In genomic region chr11:4232644-4233043, GRCm38 (mm10) we compare ENCODE assay signal across 18 mouse cellular contexts. TPM values are rescaled to one million over a fixed set of nuclear protein-coding genes. Genes with fewer than 3 reads are reported as not detected.
DNase-seq lines count a peak whose midpoint lies in the region; ATAC-seq and TF ChIP-seq lines count a peak whose summit lies in the region.
"Had no signal": no experiment of that assay in that cellular context is flagged by ENCODE, and none has a peak within 500 bp of the region (broad histone marks: within the 10 kb centered on the region; RNA-seq: fewer than 3 reads in every experiment).

No protein-coding gene starts in this region.

- no peaks in the 10 kb centered on the region for H3K9me3 ChIP-seq in heart, embryonic 12.5 days (replicated peaks)
- no peaks in the 10 kb centered on the region for H3K9me3 ChIP-seq in liver, embryonic 16.5 days (replicated peaks; ENCODE audit: control insufficient read depth, low read length)
- H3K9me3 ChIP-seq in stomach, postnatal 0 days (ENCODE audit: control insufficient read depth, low read length), result no peaks in the 10 kb centered on the region
- H3K9me3 ChIP-seq: G1E had no signal

- no peak overlapping the region for H3K27ac ChIP-seq in heart, embryonic 12.5 days (ENCODE audit: poor library complexity, severe bottlenecking)
- H3K27ac ChIP-seq in liver, embryonic 16.5 days (ENCODE audit: low read length), result 0 out of 2 replicates have a peak overlapping the region, but pooled peaks have one; percentile 14
- no peak overlapping the region for H3K27ac ChIP-seq in stomach, postnatal 0 days (replicated peaks)
- no peak overlapping the region for H3K27ac ChIP-seq in left cerebral cortex, adult 2 months

- no peak for TF ChIP-seq CTCF in stomach, postnatal 0 days (IDR thresholded peaks at IDR 0.05; ENCODE audit: low read depth)
- TF ChIP-seq CTCF in left cerebral cortex, adult 2 months (IDR thresholded peaks at IDR 0.05), result no peak

- DNase-seq in heart, postnatal 25 days (ENCODE audit: low spot score), result no peak
- DNase-seq in lung, postnatal 4 days, result peak; percentile 54 to 55
- no peak for DNase-seq in lung, postnatal 14 days
- no peak for DNase-seq in stomach, postnatal 0 days (ENCODE audit: low spot score)
- no peak for DNase-seq in left cerebral cortex, adult 2 months (ENCODE audit: extremely low spot score in 1 of 2, low spot score in 2 of 2)
- DNase-seq in urinary bladder, postnatal 14 days (ENCODE audit: low spot score), result no peak
- DNase-seq: adrenal gland, postnatal 36 days; B cell, adult 2 months; cerebellum, adult 2 months; embryo, embryonic 11 days; forebrain, postnatal 0 days; gastrocnemius, postnatal 36 days; kidney, adult 18-20 months had no signal

- intact Hi-C loops in heart, postnatal 25 days (cut with DNase I), result no loop called here
- intact Hi-C loops in left cerebral cortex, adult 2 months (cut with DNase I), result no loop called here

- H3K4me3 ChIP-seq in heart, embryonic 12.5 days, result no peak overlapping the region
- no peak overlapping the region for H3K4me3 ChIP-seq in liver, embryonic 16.5 days (ENCODE audit: low read depth, low read length)
- no peak overlapping the region for H3K4me3 ChIP-seq in stomach, postnatal 0 days (ENCODE audit: low read depth, low read length)
- no peak overlapping the region for H3K4me3 ChIP-seq in left cerebral cortex, adult 2 months
- H3K4me3 ChIP-seq: myocyte had no signal

- H3K4me1 ChIP-seq in heart, embryonic 12.5 days (replicated peaks), result peaks cover 12% of the 10 kb centered on the region
- H3K4me1 ChIP-seq in liver, embryonic 16.5 days (ENCODE audit: control insufficient read depth, low read depth, low read length), result peaks cover 46% of the 10 kb centered on the region
- H3K4me1 ChIP-seq in stomach, postnatal 0 days (replicated peaks; ENCODE audit: control insufficient read depth, insufficient read depth), result no peaks in the 10 kb centered on the region

- TF ChIP-seq EP300 in stomach, postnatal 0 days (optimal IDR thresholded peaks at IDR 0.05), result no peak

- H3K36me3 ChIP-seq in heart, embryonic 12.5 days, result no peaks in the 10 kb centered on the region
- no peaks in the 10 kb centered on the region for H3K36me3 ChIP-seq in liver, embryonic 16.5 days (ENCODE audit: control insufficient read depth, insufficient read depth)
- H3K36me3 ChIP-seq in stomach, postnatal 0 days (ENCODE audit: control insufficient read depth, insufficient read depth, low read length), result no peaks in the 10 kb centered on the region

- peak; percentile 58; the same call in 1 of the 2 replicates for ATAC-seq in heart, embryonic 12.5 days (ENCODE audit: insufficient number of reproducible peaks, low FRiP score)
- peak; percentile 16 for ATAC-seq in liver, embryonic 16.5 days (ENCODE audit: low read depth)
- peak; percentile 6; the same call in 1 of the 2 replicates for ATAC-seq in stomach, postnatal 0 days (ENCODE audit: low FRiP score, low TSS enrichment)
- ATAC-seq: forebrain, postnatal 0 days; hindbrain, embryonic 16.5 days had no signal

- 0 out of 2 replicates have a peak, but pooled peaks cover 1% of the 10 kb centered on the region for H3K27me3 ChIP-seq in heart, embryonic 12.5 days (replicated peaks)
- H3K27me3 ChIP-seq in liver, embryonic 16.5 days (ENCODE audit: control insufficient read depth, insufficient read depth, low read depth, low read length), result no peaks in the 10 kb centered on the region
- no peaks in the 10 kb centered on the region for H3K27me3 ChIP-seq in stomach, postnatal 0 days (ENCODE audit: control insufficient read depth, insufficient read depth, low read length)

- WGBS in heart, embryonic 12.5 days, result 38% methylated on average over 12 of the region's 12 CpGs
- WGBS in liver, embryonic 16.5 days (ENCODE audit: insufficient replicate concordance), result 38% methylated on average over 12 of the region's 12 CpGs
- WGBS in stomach, postnatal 0 days, result 54% methylated on average over 12 of the region's 12 CpGs

- H3K9ac ChIP-seq in heart, embryonic 12.5 days, result no peak overlapping the region
- no peak overlapping the region for H3K9ac ChIP-seq in liver, embryonic 16.5 days (ENCODE audit: low read depth, low read length)
- H3K9ac ChIP-seq in stomach, postnatal 0 days (ENCODE audit: low read length), result no peak overlapping the region
- H3K9ac ChIP-seq: forebrain, postnatal 0 days had no signal

- H3K4me2 ChIP-seq in heart, embryonic 12.5 days, result no peak overlapping the region
- H3K4me2 ChIP-seq in liver, embryonic 16.5 days (ENCODE audit: low read depth, low read length), result no peak overlapping the region
- H3K4me2 ChIP-seq in stomach, postnatal 0 days (replicated peaks; ENCODE audit: low read depth), result no peak overlapping the region

RNA-seq across cellular contexts. Expression of gene Osm, which starts 3.6 kb away (rescaled TPM):
- not detected in 2 replicates for polyA plus RNA-seq in heart, embryonic 12.5 days (2016; fragmentation: Nextera tagmentation; extraction: Ambion mirVana)
- total RNA-seq in heart, postnatal 25 days (2021), result not detected
- polyA plus RNA-seq in liver, embryonic 16.5 days (2015; fragmentation: Nextera tagmentation; extraction: Ambion mirVana), result 0.40 and 0.53 TPM in 2 replicates
- polyA plus RNA-seq in stomach, postnatal 0 days (2015; fragmentation: Nextera tagmentation; extraction: Ambion mirVana), result 0.05 and 0.11 TPM in 2 replicates
- total RNA-seq in left cerebral cortex, adult 2 months (2021), result not detected
- total RNA-seq: gastrocnemius, postnatal 36 days had no signal
- polyA plus RNA-seq: hindbrain, embryonic 16.5 days; myocyte had no signal

RNA-seq across cellular contexts. Expression of gene Castor1, which starts 14.6 kb away (rescaled TPM):
- 3.4 and 3.8 TPM in 2 replicates for polyA plus RNA-seq in heart, embryonic 12.5 days (2016; fragmentation: Nextera tagmentation; extraction: Ambion mirVana)
- 1 to 10 TPM; 3.8 to 7.4 TPM for total RNA-seq in heart, postnatal 25 days (2021)
- polyA plus RNA-seq in liver, embryonic 16.5 days (2015; fragmentation: Nextera tagmentation; extraction: Ambion mirVana), result 1.2 and 1.7 TPM in 2 replicates
- polyA plus RNA-seq in stomach, postnatal 0 days (2015; fragmentation: Nextera tagmentation; extraction: Ambion mirVana), result 9.6 and 9.7 TPM in 2 replicates
- total RNA-seq in left cerebral cortex, adult 2 months (2021), result 1 to 10 TPM; 3.9 to 4.2 TPM

RNA-seq across cellular contexts. Expression of gene Lif, which starts 24.7 kb away (rescaled TPM):
- 0.24 and 0.63 TPM in 2 replicates for polyA plus RNA-seq in heart, embryonic 12.5 days (2016; fragmentation: Nextera tagmentation; extraction: Ambion mirVana)
- total RNA-seq in heart, postnatal 25 days (2021), result under 1 TPM; 0.17 to 0.55 TPM
- 0.02 TPM in 1 of 2 replicates, not detected in the other for polyA plus RNA-seq in liver, embryonic 16.5 days (2015; fragmentation: Nextera tagmentation; extraction: Ambion mirVana)
- polyA plus RNA-seq in stomach, postnatal 0 days (2015; fragmentation: Nextera tagmentation; extraction: Ambion mirVana), result 0.61 and 1.1 TPM in 2 replicates
- total RNA-seq in left cerebral cortex, adult 2 months (2021), result 1 to 10 TPM in 1 of 2 experiments, under 1 TPM in 1; 0.70 to 1.2 TPM

RNA-seq across cellular contexts. Expression of gene Tbc1d10a, which starts 46.1 kb away (rescaled TPM):
- 15.6 TPM in 2 replicates for polyA plus RNA-seq in heart, embryonic 12.5 days (2016; fragmentation: Nextera tagmentation; extraction: Ambion mirVana)
- 10 to 100 TPM in 1 of 2 experiments, 1 to 10 TPM in 1; 9.3 to 10.9 TPM for total RNA-seq in heart, postnatal 25 days (2021)
- 6.5 and 6.6 TPM in 2 replicates for polyA plus RNA-seq in liver, embryonic 16.5 days (2015; fragmentation: Nextera tagmentation; extraction: Ambion mirVana)
- polyA plus RNA-seq in stomach, postnatal 0 days (2015; fragmentation: Nextera tagmentation; extraction: Ambion mirVana), result 35.1 and 38.5 TPM in 2 replicates
- 10 to 100 TPM; 35.3 to 36.6 TPM for total RNA-seq in left cerebral cortex, adult 2 months (2021)

Comparison
In these comparisons a context has a peak if more than half of its experiments do, and no peak if none do; other contexts are left out.
1. DNase-seq: peak in lung, postnatal 4 days (2 of 2); none in heart, postnatal 25 days (single experiment), lung, postnatal 14 days (single experiment), stomach, postnatal 0 days (single experiment), left cerebral cortex, adult 2 months (0 of 2) and urinary bladder, postnatal 14 days (single experiment).
2. ATAC-seq: peak in every context shown above with its lines; median percentile 58 in heart, embryonic 12.5 days; 16 in liver, embryonic 16.5 days; 6 in stomach, postnatal 0 days.